Mouse (Mus musculus): ENCODE results near the gene Fyn.

The Fyn gene

GRCm38 (mm10) chr10:39506353-39506752 lies 137.7 kb downstream of the Fyn start:
- no peak for ATAC-seq (ENCODE audit: low TSS enrichment)

GRCm38 (mm10) chr10:39506831-39507230 lies 138.2 kb downstream of the Fyn start:
- no peak for ATAC-seq (ENCODE audit: low TSS enrichment)

- no peak for ATAC-seq (ENCODE audit: low TSS enrichment)
These were observed 140.1 kb downstream of the Fyn start for GRCm38 (mm10) chr10:39508801-39509200.

- ATAC-seq (ENCODE audit: low TSS enrichment) = peak; percentile 29; the same call in 1 of the 2 replicates
These were observed 141.3 kb downstream of the Fyn start for GRCm38 (mm10) chr10:39509937-39510336.

DNA sequence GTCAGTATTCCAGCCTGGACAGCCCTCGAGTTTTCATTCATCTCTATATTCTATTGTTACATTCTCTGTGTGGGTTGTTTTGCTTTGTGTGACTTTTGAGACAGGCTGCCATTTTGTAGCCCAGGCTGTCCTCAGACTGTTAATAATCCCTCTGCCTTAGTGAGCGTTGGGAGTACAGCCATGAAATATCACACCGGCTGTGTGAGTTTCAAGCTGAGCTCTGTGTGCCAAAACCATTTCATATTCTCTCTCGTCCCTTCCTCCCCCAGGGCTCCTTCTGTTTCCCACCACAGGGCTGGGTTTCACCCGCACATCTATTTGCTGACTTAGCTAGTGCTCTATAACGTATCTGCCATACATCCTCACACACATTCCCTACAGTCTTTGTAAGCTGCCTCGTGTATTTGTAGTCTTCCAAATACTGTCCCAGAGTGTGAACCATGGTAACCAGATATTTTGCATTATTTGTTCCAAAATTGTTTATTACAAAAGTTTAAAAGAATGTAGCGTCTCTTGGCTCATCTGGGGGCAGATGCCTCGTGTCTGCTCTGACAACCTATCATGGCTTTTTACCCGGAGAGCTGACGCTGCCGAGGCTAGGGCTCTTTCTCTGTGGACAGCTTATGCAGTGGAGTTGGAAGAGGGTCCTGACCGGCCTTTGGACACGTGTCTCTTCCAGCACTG lies 144.1 kb downstream of the Fyn start:
- peak; percentile 50 for ATAC-seq (ENCODE audit: low TSS enrichment)

DNA sequence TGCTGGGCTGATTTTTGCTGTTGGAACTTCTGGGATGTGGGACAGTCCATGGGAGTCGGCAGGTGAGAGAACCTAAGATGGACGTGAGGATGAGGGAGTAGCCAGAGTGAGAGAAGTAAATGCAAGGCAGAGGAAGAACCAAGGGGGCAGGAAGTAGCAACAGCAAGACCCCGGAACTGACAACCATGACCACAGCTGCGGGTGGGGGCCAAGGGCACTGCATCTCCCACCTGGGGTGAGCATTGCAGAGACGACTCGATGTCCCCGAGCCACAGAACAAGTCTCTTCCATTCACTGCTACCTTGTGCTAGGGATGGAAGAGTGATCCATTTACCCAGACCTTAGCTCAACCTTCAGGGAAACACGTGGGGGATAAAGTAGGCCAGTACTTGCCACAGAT lies 146.3 kb downstream of the Fyn start:
- no peak for ATAC-seq (ENCODE audit: low TSS enrichment)

DNA sequence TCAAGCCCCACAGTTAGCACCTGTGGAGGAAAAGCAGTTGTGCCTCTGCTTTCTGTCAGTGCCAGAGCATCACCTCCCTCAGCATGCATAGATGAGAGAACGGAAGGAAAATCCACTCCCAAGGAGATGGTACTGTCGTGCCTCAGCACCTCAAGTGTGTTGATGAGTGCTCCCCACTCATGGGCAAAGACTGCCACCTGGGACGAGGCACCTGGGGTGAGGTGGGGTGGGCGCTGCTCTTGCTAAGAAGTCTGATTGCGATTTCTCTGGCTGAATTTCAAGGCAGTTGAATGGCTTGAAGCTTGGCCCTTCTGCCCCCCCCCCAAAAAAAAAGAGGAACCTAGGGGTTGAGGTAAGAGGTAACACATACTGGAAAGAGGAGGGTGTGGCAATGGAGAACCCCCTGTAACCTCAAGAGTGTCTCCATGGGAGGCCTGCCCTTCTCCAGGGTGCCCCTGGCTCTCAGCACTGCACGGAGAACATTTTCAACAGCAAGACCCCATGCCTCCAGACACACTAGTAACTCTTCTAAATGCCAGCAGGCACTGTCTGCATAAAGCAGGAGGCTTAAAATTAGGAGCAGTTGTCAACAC lies 148.0 kb downstream of the Fyn start:
- no peak for ATAC-seq (ENCODE audit: low TSS enrichment)

DNA sequence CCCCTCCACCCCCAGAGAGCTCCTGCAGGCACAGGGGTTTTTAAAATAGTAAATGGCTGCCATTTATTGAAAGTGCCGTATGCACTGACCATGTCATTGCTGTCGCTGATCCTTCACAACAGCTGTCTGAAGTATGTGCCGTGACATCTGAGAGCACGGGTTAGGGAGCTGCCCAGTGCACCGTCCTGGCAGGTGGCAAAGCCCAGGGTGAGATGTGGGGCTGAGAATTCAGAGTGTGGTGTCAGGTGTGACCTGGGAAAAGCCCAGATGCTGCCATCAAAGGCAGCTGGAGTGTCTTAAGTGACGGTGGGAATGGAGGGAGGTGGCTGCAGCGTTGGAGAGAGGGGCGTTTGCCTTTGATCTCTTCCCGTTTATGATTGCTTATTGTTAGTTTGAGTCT lies 148.7 kb downstream of the Fyn start:
- no peak for ATAC-seq (ENCODE audit: low TSS enrichment)

DNA sequence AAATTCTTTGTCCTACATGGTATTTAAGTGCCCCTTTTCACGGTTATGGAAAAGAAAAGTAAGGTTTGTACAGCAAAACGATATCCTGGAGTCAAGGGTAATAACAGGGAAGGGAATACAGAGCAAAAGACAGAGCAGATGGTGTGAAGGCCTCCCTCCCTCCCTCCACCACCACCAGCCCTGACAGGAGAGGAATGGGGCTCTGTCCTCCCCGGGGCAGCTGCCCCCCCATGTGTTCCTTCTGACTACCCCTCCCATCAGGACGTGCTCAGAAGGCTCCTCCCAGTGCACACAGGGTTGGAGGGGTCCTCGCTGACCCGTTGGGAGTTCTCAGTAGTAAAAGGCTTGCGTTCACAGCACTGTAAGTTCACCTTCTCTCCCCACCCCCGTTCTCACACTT lies 149.6 kb downstream of the Fyn start:
- no peak for ATAC-seq (ENCODE audit: low TSS enrichment)

GRCm38 (mm10) chr10:39518859-39519258 lies 150.2 kb downstream of the Fyn start:
- ATAC-seq (ENCODE audit: low TSS enrichment) = no peak

DNA sequence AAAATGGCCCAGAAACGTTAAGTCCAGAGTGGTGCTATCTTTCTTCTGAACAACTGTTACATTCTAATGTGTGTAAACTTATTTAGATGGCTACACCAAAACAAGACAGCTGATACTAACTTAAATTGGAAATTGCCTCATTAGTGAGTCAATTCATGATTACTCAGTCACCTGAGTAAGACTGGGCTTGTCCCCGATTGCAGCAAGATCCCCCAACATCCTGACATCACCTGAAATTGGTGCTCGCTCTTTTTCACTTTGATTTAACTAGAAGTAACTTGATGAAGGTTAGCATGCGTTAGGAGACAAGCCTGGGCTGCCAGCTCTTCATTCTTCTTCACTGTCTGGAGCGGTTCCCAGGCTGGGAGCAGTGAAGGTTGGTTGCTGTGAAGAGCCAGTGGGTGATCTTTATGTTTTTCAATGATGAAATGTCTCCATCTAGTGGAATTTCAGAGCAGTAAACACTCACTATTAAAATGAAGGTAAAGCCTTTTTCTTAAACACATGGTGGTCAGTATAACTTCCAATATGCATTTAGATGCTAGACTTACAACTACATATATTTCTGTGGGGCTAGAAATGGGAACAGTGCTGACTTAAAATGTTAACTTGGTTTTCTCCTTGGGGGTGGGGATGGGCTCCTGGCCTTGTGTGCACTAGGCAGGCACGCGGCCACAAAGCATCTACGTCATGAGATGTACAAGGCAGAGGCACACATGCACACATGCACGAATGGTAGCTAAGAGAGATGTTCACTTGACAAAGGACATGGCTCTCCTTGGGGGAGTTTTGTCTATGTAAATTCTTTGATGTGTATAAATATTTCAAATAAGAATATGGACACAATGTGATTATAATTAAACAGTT lies 151.7 kb downstream of the Fyn start:
- ATAC-seq (ENCODE audit: low TSS enrichment) = peak; percentile 92

DNA sequence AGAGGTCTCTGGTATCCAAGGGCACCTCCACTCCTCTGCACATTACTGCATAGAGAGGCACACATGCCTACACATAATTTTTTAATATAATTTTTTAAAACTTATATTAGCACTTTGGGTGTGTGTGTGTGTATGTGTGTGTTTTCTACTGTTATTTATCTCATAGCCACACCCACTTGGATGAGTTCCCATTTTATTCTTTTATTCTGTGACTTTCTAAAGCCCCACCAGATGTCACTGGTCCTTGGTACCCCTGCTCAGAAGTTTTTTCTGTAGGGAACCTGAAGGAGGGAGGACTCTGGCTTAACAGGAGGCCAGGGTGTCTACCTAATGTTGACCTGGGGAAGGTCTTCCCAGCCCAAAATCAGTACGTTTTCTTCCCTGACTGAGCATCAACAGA lies 152.7 kb downstream of the Fyn start:
- ATAC-seq (ENCODE audit: low TSS enrichment) = no peak

DNA sequence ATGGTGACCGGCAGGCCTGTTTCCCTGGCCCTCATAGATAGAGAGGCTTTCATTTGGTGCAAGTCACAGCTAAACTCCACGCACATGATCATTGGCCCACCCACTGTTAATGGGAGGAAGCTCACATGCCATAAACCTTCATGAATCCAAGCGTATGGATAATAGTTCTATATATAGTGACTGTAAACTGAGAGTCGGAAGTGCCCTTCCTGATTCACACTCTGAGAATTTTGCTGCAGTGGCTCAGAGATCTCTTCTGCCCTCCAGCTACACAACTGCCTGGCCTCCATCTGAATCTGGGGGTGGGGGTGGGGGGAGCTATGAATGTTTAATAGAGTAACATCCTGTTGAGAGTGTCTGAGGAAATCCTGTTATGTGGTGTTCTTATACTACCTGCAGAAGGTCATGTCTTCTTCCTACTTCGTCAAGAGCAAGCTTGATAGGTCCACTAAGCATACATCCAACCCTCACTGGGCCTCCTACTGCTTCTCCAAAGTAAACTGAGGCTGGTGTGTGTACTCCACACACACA lies 153.3 kb downstream of the Fyn start:
- no peak for ATAC-seq (ENCODE audit: low TSS enrichment)

DNA sequence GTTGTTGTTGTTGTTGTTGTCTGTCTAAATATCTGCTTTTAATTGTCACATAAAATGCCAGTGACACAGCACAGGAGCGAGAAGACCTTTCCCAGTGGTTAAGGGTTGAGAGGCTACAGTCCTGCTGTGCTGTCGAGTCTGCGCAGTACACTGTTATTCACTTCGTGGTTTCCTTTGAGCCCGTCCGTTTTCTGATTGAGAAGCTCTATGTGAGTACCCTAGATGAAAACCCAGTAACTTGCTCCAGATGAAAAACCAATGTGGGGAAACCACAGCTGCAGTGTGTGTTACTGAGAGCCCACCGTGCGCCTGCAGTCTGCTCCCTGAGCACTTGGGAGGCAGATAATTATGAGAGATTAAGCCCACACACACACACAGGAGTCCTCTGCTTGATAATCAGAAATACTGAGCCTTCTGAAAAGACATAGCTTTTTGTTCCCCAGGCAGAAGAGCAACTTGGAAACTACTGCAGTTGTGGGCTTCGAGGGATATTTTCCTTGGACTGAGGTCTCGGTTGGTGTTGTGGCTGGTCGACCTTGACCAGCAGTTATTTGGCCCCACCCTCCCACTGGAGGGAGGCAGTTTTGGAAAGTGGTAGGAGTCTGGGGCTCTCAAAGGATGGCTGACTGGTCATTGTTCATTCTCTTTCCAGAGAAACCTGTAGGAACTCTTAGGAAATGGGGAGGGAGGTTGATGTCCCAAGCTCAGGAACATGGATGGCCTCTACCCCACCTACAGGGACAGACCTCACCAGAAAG lies 154.4 kb downstream of the Fyn start:
- no peak for ATAC-seq (ENCODE audit: low TSS enrichment)

- no peak for ATAC-seq (ENCODE audit: low TSS enrichment)
These were observed 155.7 kb downstream of the Fyn start for GRCm38 (mm10) chr10:39524355-39524754.

DNA sequence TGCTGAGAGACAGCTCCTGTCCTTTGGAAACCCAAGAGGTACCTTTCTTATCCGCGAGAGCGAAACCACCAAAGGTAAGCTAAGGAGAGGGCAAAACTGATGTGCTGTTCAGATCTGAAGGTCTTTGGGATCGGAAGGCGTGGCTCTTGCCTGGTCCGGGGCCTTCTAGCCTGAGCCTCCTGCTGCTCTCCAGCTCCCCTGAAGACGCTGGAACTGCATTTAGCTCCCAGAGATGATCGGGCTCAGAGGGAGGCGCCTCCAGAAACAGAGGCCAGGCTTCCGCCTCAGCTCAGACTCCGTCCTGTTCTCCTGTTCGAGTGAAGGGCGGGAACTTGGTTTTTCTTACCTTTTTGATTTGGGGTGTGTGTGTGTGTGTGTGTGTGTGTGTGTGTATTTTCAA lies 156.8 kb downstream of the Fyn start:
- no peak for ATAC-seq (ENCODE audit: low TSS enrichment)

- ATAC-seq (ENCODE audit: low TSS enrichment) = no peak
These were observed 158.5 kb downstream of the Fyn start for GRCm38 (mm10) chr10:39527113-39527512.

DNA sequence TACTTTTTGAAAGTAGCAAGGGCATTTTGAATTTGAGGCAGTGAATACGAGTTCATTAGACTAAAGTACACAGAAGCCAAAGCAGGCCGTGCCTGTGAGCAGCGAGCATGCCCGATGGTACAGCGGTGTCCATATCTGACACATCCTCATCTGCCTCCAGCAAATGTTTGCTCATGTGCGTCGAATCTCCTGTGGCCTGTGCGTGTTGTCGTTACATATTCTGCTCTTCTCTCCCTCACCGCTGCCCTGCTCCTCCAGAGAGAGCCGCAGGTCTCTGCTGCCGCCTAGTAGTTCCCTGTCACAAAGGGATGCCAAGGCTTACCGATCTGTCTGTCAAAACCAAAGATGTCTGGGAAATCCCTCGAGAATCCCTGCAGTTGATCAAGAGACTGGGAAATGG lies 160.5 kb downstream of the Fyn start:
- no peak for ATAC-seq (ENCODE audit: low TSS enrichment)

DNA sequence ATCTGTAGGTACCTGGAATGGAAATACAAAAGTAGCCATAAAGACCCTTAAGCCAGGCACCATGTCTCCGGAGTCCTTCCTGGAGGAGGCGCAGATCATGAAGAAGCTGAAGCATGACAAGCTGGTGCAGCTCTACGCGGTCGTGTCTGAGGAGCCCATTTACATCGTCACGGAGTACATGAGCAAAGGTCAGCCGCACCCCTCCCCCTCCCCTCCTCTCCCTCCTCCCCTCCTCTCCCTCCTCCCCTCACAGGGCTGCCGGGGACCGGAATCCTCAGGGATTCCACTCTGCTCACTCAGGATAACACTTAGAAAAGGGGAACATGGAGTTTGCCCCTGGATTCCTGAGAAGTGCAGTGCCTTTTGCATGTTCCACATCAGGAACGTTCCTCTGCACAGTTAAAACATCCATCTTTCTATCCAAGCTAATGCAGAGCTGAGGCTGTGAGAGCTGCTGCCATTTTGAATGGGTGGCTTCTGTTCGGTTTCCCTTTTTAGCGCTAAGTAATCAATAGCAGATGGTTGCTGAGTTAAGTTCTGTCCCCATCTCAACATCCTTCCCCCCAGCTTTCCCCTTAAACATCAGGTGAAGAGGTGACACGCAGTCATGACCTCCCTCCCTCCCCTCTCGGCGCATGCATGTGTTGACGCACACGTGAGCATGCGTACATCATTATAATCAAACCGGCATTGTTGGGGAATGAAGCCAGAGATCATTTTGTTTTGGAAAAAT lies 163.5 kb downstream of the Fyn start:
- ATAC-seq (ENCODE audit: low TSS enrichment) = no peak

- no peak for ATAC-seq (ENCODE audit: low TSS enrichment)
These were observed 164.2 kb downstream of the Fyn start for GRCm38 (mm10) chr10:39532823-39533222.

DNA sequence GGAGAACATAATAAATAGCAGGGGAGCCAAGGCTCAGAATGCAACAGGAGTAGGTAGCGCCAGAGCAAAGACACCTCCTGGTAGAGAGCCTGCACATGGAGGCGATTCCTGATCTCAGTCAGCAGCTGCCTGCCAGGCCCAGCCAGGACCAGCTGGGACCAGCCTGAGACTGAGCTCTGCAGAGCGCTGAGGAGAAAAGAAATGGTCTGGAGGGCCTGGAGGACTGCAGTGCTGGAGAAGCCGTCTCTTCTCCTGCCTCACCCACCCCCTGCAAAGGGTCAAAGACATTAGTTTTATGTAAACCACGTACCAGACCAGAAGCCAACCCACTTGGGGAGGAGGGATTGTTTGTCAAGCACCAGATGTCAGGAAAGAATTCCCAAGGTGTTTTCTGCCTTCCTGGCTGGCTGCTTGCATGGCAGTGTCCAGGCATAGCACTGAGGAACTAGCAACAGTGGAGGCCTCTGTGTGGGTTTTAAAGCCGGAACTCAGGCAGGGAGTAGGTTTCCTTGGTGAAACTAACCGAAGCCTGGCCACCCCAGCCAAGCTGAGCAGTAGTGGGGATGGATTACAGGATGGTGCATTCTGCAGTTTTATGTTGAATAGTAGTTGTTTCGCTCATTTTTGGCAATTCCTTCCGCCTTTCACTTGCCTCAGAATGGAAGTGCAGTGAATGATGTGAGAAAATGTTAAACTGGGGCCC lies 165.8 kb downstream of the Fyn start:
- ATAC-seq (ENCODE audit: low TSS enrichment) = peak; percentile 86

Data from frontal cortex, adult (tissue).